Mouse (Mus musculus) liver, adult 2 months (tissue): Measurements from ENCODE around the gene Fuca1. TPM values are rescaled to one million over a fixed set of nuclear protein-coding genes. Genes with fewer than 3 reads are reported as not detected.
A peak's percentile ranks its signal among the peaks of the same experiment; 100 is the strongest.
"Not testable (repeated sequence)": the region's sequence is repeated elsewhere in the genome, so short reads cannot be mapped to it uniquely, and the experiment has no call there.

Experiments
- DNase-seq: peaks from one replicate; pipeline ENCODE4 v3.0.0-alpha.2; 2011; ENCODE audit warnings: low read depth, low spot score; ENCODE audit errors: extremely low read depth
- H3K27ac ChIP-seq: fragments of 200-500 bp; replicated peaks from 2 replicates; pipeline ENCODE4 v1.5.1; 2012; ENCODE audit warnings: low read depth, mild to moderate bottlenecking, control low read depth, inconsistent platforms, low read length; ENCODE audit not compliant: insufficient read depth
- H3K27me3 ChIP-seq: fragments of 200-500 bp; 2 replicates; pipeline ENCODE4 v1.6.1; 2012; ENCODE audit warnings: mild to moderate bottlenecking, moderate library complexity, low read length, inconsistent platforms; ENCODE audit not compliant: control insufficient read depth, insufficient read depth
- H3K36me3 ChIP-seq: fragments of 200-500 bp; 2 replicates; pipeline ENCODE4 v1.6.1; 2012; ENCODE audit warnings: low read length, inconsistent platforms; ENCODE audit not compliant: control insufficient read depth, insufficient read depth
- H3K4me1 ChIP-seq: fragments of 200-500 bp; 2 replicates; pipeline ENCODE4 v1.6.1; 2011; ENCODE audit warnings: low read length; ENCODE audit not compliant: control insufficient read depth, insufficient read depth
- H3K4me3 ChIP-seq: fragments of 200-500 bp; 2 replicates; pipeline ENCODE4 v1.5.1; 2011; ENCODE audit warnings: low read depth, mild to moderate bottlenecking, control low read depth, low read length, moderate library complexity; ENCODE audit not compliant: insufficient read depth
- H3K79me2 ChIP-seq: fragments of 200-500 bp; 2 replicates; pipeline ENCODE4 v1.6.1; 2012; ENCODE audit warnings: inconsistent platforms, mild to moderate bottlenecking, low read length, moderate library complexity; ENCODE audit not compliant: control insufficient read depth, insufficient read depth
- H3K9ac ChIP-seq: fragments of 200-500 bp; 2 replicates; pipeline ENCODE4 v1.6.1; 2012; ENCODE audit warnings: low read depth, mild to moderate bottlenecking, control low read depth, inconsistent platforms, low read length
- CTCF ChIP-seq: fragments of 200-500 bp; IDR thresholded peaks from 2 replicates; pipeline ENCODE4 v1.5.1; 2011; ENCODE audit warnings: low read depth, low read length, control low read depth
- POLR2A ChIP-seq: fragments of 200-500 bp; IDR thresholded peaks from 2 replicates; pipeline ENCODE4 v1.6.1; 2011; ENCODE audit warnings: low read length, control low read depth; ENCODE audit not compliant: insufficient read depth; ENCODE audit errors: extremely low read depth
- WGBS: fragments of 180-500 bp; shearing (Covaris S2); methylation state at CpG from one replicate; pipeline ENCODE4 v1.1.7; 2018; 5-methylcytosine and 5-hydroxymethylcytosine counted together
- polyA plus RNA-seq: library from polyadenylated mRNA; depleted of rRNA; stranded (reverse); fragments of >200 nt; gene quantifications from 2 replicates; pipeline ENCODE4 v1.2.3, GENCODE M21; 2012
- total RNA-seq: library from RNA; depleted of rRNA; stranded (reverse); fragments of >200 nt; gene quantifications from 2 replicates; pipeline ENCODE4 v1.2.3, GENCODE M21; 2014

Gene Fuca1
- total and polyA plus RNA-seq, 2 experiments, result 46.4 to 54.9 TPM

DNA sequence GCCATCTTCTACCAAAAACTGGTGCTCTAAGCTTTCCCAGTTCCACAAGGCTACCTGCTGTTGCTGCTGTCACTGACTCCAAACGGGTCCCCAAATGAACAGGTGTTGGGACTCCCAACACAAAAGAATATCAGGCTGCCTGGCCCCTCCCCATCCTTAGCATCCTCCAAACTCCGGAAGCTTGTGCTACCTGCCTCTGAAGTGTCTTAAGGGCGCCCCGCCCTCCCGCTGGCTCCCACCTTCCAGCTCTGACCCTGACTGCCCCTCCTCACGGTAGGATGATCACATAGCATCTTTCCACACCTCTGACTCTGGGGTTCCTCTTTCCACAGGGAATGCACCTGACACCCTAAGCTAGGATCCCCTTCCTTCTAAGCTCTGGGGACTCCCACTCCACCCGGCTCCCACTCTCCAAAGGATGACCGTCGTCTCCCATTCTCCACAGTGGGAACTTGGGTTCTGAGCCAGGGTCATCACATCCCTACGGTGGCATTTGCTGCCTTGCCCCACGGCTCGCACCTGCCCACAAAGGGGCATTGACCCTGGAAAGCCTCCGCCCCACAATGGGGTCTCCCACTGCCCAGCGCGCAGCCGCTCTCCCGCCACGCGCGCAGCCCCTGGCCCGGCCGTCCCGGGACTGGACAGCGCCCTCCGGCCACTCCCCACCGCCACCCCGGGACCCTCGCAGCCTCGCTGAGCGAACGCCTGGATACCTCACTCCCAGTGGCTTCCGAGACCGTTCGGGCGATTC, 51.4 kb downstream of the Fuca1 start:
- no peak for DNase-seq
- TF ChIP-seq CTCF (no peak), POLR2A (no peak)
- WGBS, result under 1% methylated on average over 35 of the region's 35 CpGs

GRCm38 (mm10) chr4:135972556-135972906, 52.0 kb downstream of the Fuca1 start, which contains the start of gene Lypla2:
Lypla2 (minus strand) TSS chr4:135972626.
- H3K36me3 ChIP-seq, result peaks cover 21% of the 10 kb centered on the region
- H3K79me2 ChIP-seq, result peaks cover 8% of the 10 kb centered on the region
- H3K27ac ChIP-seq, result peak within 1 kb of the TSS; percentile 14; the same call in 1 of the 2 replicates
- H3K9ac ChIP-seq, result peak within 1 kb of the TSS; percentile 90
- WGBS, result 2% methylated on average over 19 of the region's 19 CpGs
- H3K4me3 ChIP-seq, result peak within 1 kb of the TSS; percentile 79
- no peak for TF ChIP-seq CTCF
- TF ChIP-seq POLR2A, result peak; percentile 74; the same call in 1 of the 2 replicates
- no peaks in the 10 kb centered on the region for H3K27me3 ChIP-seq
- peaks cover 6% of the 10 kb centered on the region for H3K4me1 ChIP-seq
- DNase-seq, result peak; percentile 68

More for the DNA sequence above, 51.4 kb downstream of the Fuca1 start:
- Histone ChIP-seq H3K27me3 (no peaks in the 10 kb centered on the region), H3K4me3 (peak overlapping the region; percentile 79), H3K79me2 (peaks cover 8% of the 10 kb centered on the region), H3K9ac (peak overlapping the region; percentile 90), H3K27ac (peak overlapping the region; percentile 14; the same call in 1 of the 2 replicates), H3K36me3 (peaks cover 18% of the 10 kb centered on the region), H3K4me1 (peaks cover 6% of the 10 kb centered on the region)

- Histone ChIP-seq H3K79me2 (peaks cover 8% of the 10 kb centered on the region), H3K9ac (no peak overlapping the region), H3K27me3 (no peaks in the 10 kb centered on the region), H3K36me3 (peaks cover 21% of the 10 kb centered on the region), H3K4me3 (peak overlapping the region; percentile 79), H3K27ac (no peak overlapping the region), H3K4me1 (peaks cover 6% of the 10 kb centered on the region)
- no peak for DNase-seq
- WGBS, result 63% methylated on average over 13 of the region's 13 CpGs
- TF ChIP-seq CTCF (no peak), POLR2A (no peak)
These were observed 52.6 kb downstream of the Fuca1 start for GRCm38 (mm10) chr4:135972911-135973811.

- Histone ChIP-seq H3K27ac (no peak overlapping the region), H3K79me2 (peaks cover 8% of the 10 kb centered on the region), H3K4me1 (peaks cover 6% of the 10 kb centered on the region), H3K4me3 (no peak overlapping the region), H3K9ac (no peak overlapping the region), H3K36me3 (peaks cover 23% of the 10 kb centered on the region), H3K27me3 (no peaks in the 10 kb centered on the region)
- no peak for DNase-seq
- no peak for TF ChIP-seq POLR2A
- TF ChIP-seq CTCF, result no peak
- 94% methylated on average over 12 of the region's 12 CpGs for WGBS
These were observed 55.6 kb downstream of the Fuca1 start for GRCm38 (mm10) chr4:135976146-135976545.

DNA sequence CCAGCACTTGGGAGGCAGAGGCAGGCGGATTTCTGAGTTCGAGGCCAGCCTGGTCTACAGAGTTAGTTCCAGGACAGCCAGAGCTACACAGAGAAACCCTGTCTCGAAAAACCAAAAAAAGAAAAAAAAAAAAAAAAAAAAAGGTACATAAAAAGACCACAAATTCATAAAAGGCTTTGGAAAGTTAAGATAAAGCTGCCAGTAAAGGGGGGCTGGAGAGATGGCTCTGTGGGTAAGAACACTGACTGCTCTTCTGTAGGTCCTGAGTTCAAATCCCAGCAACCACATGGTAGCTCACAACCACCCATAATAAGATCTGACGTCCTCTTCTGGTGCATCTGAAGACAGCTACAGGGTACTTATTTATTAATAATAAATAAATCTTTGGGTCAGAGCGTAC, 59.7 kb downstream of the Fuca1 start:
- H3K27ac ChIP-seq, H3K9ac ChIP-seq, H3K4me3 ChIP-seq, H3K4me1 ChIP-seq, H3K79me2 ChIP-seq, H3K27me3 ChIP-seq, DNase-seq: not testable (repeated sequence)
- H3K36me3 ChIP-seq, result peaks cover 18% of the 10 kb centered on the region
- 89% methylated on average over 5 of the region's 5 CpGs for WGBS
